Comparison of ENCODE assay signal across 7 mouse cellular contexts in genomic region chr11:36000585-36001281, GRCm38 (mm10). TPM values are rescaled to one million over a fixed set of nuclear protein-coding genes. Genes with fewer than 3 reads are reported as not detected.
A peak's percentile ranks its signal among the peaks of the same experiment; 100 is the strongest.
DNase-seq lines count a peak whose midpoint lies in the region; ATAC-seq and TF ChIP-seq lines count a peak whose summit lies in the region.

No protein-coding gene starts in this region.

- TF ChIP-seq CTCF in testis, adult 2 months (IDR thresholded peaks at IDR 0.05; ENCODE audit: control insufficient read depth, insufficient read depth, insufficient replicate concordance, low read depth, low read length): no peak
- no peak for TF ChIP-seq CTCF in liver, postnatal 0 days (IDR thresholded peaks at IDR 0.05; ENCODE audit: low read depth)

- WGBS in liver, postnatal 0 days (ENCODE audit: insufficient replicate concordance): 4% methylated on average over 10 of the region's 10 CpGs

- no peak overlapping the region for H3K9ac ChIP-seq in liver, postnatal 0 days (replicated peaks)

- no peak for TF ChIP-seq EP300 in liver, postnatal 0 days (IDR thresholded peaks at IDR 0.05; ENCODE audit: low read depth)

- H3K4me3 ChIP-seq in testis, adult 2 months (ENCODE audit: control insufficient read depth, low read depth, low read length): peak overlapping the region; percentile 56
- 0 out of 2 replicates have a peak overlapping the region, but pooled peaks have one; percentile 24 for H3K4me3 ChIP-seq in liver, postnatal 0 days (ENCODE audit: low read depth, low read length)

- 0 out of 2 replicates have a peak, but pooled peaks have one; percentile 20 for ATAC-seq in granulocyte monocyte progenitor cell, adult 5-6 weeks (replicated peaks; ENCODE audit: poor library complexity, severe bottlenecking)
- ATAC-seq in liver, postnatal 0 days: 0 out of 2 replicates have a peak, but pooled peaks have one; percentile 8

- no peaks in the 10 kb centered on the region for H3K9me3 ChIP-seq in liver, postnatal 0 days (ENCODE audit: low read length)

- H3K27ac ChIP-seq in testis, adult 2 months (ENCODE audit: control insufficient read depth, insufficient read depth, low read depth, low read length): no peak overlapping the region
- no peak overlapping the region for H3K27ac ChIP-seq in liver, postnatal 0 days (ENCODE audit: low read depth)

- H3K36me3 ChIP-seq in testis, adult 2 months (ENCODE audit: control insufficient read depth, insufficient read depth, low read length): no peaks in the 10 kb centered on the region
- no peaks in the 10 kb centered on the region for H3K36me3 ChIP-seq in liver, postnatal 0 days (replicated peaks; ENCODE audit: insufficient read depth, low read length)

- peak overlapping the region; percentile 58 for H3K4me2 ChIP-seq in liver, postnatal 0 days (ENCODE audit: low read depth, low read length)

- intact Hi-C loops in left cerebral cortex, postnatal 36 days (cut with DNase I): loop anchor here (2.0 to 10.0 kb wide), 4 partner anchors 78 to 1156 kb away; no protein-coding TSS in a partner anchor

- H3K4me1 ChIP-seq in testis, adult 2 months (ENCODE audit: control insufficient read depth, insufficient read depth, low read length): peaks cover 4% of the 10 kb centered on the region
- no peaks in the 10 kb centered on the region for H3K4me1 ChIP-seq in liver, postnatal 0 days (ENCODE audit: insufficient read depth)

- no peaks in the 10 kb centered on the region; the same call in 1 of the 2 replicates for H3K27me3 ChIP-seq in testis, adult 2 months (ENCODE audit: control insufficient read depth, insufficient read depth, low read length)
- H3K27me3 ChIP-seq in liver, postnatal 0 days (ENCODE audit: insufficient read depth, low read length): no peaks in the 10 kb centered on the region

- no peak for DNase-seq in testis, postnatal 10 days (ENCODE audit: low spot score)
- DNase-seq in liver, postnatal 0 days: no peak
- no peak for DNase-seq in thymus, postnatal 25 days
- no peak for DNase-seq in left cerebral cortex, postnatal 36 days (ENCODE audit: low spot score in 2 of 2)
- no peak for DNase-seq in right cerebral cortex, postnatal 14 days

- no peak for TF ChIP-seq POLR2A in testis, adult 2 months (IDR thresholded peaks at IDR 0.05; ENCODE audit: control insufficient read depth, low read depth, low read length)

RNA-seq across cellular contexts. Expression of gene Wwc1, which starts 20.4 kb away (rescaled TPM):
- 2.7 and 3.8 TPM in 2 replicates for polyA plus RNA-seq in testis, adult 2 months (2012; rRNA removed)
- total RNA-seq in granulocyte monocyte progenitor cell, adult 5-6 weeks (2014; fragmentation: Nextera tagmentation): not detected in 2 replicates
- not detected in 2 replicates for total RNA-seq in granulocyte monocyte progenitor cell, adult 5-6 weeks (2017)
- 4.7 and 6.3 TPM in 2 replicates for polyA plus RNA-seq in liver, postnatal 0 days (2015; fragmentation: Nextera tagmentation; extraction: Ambion mirVana)
- 100 to 1,000 TPM; 124 to 144 TPM for total RNA-seq in left cerebral cortex, postnatal 36 days (2021)

Comparison
In these comparisons a context has a peak if more than half of its experiments do, and no peak if none do; other contexts are left out.
1. RNA of gene Wwc1, which starts 20.4 kb away (total RNA-seq): 124 to 144 TPM in left cerebral cortex, postnatal 36 days; not detected in granulocyte monocyte progenitor cell, adult 5-6 weeks; every median in the first group is over 100 times any median in the second.